Mouse (Mus musculus): ENCODE results near the gene Timm44. TPM values are rescaled to one million over a fixed set of nuclear protein-coding genes. Genes with fewer than 3 reads are reported as not detected.

Gene Timm44
- 77.2 TPM for total RNA-seq (2023)

DNA sequence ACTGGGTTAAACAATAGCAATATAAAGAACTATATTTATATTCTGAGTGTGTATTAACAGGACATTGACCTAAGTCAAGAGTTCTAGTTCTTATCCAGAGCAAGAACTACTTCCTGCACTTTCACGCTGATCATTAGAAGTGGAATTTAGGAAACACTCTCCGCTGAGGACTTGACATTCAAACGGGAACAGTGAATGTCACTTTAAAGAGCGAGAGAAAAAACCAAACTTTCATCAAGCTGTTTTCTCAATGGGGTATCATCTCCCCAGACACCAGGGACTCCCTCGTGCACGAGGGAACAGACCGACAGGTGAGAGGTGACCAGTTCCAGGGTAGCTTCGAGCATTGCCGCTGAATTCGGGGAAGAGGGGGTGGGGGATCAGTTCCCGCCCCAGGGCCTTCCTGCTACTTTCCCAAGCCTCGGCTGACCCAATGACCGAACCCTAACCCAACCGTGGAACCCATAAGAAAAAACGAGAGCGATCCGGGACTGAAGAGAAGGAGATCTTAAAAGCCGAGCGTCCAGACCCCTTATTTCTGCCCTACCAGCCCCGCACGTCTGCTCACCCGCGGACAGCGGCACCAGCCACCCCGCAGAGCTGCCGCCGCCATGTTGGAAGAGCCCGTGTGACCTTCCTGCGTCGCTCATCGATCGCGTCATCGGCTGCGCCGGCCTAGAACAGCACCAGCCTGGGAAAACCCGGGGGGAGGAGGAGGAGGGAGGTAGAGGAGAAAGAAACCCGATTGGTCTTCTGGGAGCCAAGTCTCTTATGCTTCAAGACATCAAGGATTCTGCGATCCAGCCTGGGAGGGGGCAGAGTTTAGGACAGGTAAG lies at the start of gene Timm44:
Gene Timm44 (minus strand): TSS at position 639 of the 836 bp plus-strand sequence.

GRCm38 (mm10) chr8:4324983-4325750 lies 49.5 kb upstream of the Timm44 start, which contains the start of the genes Ccl25 and Elavl1:
TSS of gene Ccl25 (plus strand) at chr8:4325210.
TSS of gene Elavl1 (minus strand) at chr8:4325413.

GRCm38 (mm10) chr8:4259125-4259804 lies 16.4 kb downstream of the Timm44 start, which contains the start of gene Ctxn1:
TSS of gene Ctxn1 (minus strand) at chr8:4259274.

GRCm38 (mm10) chr8:4252934-4253841 lies 22.5 kb downstream of the Timm44 start, which contains the start of gene Snapc2:
TSS of gene Snapc2 (plus strand) at chr8:4253080.

GRCm38 (mm10) chr8:4247951-4248540 lies 27.7 kb downstream of the Timm44 start, which contains the start of gene Tgfbr3l:
TSS of gene Tgfbr3l (plus strand) at chr8:4248214.

DNA sequence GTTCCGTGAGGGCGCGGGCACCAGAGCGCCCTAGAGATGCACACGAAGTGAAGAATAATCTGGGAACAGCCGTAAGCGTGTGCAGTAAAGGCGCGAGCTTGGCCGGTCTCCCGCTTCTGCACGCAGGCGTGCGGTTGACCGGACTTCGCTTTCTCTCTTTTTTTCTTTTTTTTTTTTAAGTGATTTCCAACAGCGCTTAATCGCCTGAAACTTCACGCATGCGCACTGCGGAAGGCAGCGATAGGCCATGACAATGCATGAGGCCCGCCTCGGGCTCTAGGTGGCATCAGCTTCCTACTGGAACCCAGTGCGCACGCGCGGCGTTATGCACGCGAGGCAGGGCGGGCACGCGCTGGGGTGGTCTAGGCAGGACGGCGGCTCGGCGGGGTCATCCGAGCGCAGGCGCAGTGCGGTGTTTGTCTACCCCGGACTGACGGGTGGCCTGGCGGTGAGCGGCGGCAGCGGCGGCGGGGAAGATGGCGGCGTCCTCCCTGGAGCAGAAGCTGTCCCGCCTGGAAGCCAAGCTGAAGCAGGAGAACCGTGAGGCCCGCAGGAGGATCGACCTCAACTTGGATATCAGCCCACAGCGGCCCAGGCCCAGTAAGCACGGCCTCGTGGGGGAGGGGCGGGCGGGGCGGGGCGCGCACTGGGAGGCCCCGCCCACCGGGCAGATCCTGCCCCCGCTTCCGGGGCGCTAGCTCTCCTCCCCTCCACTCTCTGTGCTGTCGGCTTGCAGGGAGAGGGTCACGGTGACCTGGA lies 37.1 kb downstream of the Timm44 start, which contains the start of the genes Map2k7 and Gm49320:
Gene Map2k7 (plus strand): TSS at position 307 of the 759 bp plus-strand sequence.
Gene Gm49320 (plus strand): TSS at position 432 of the 759 bp plus-strand sequence.

GRCm38 (mm10) chr8:4226739-4227347 lies 48.9 kb downstream of the Timm44 start, which contains the start of gene Lrrc8e:
TSS of gene Lrrc8e (plus strand) at chr8:4226827.

GRCm38 (mm10) chr8:4216791-4217621 lies 58.7 kb downstream of the Timm44 start, which contains the start of gene Prr36:
TSS of gene Prr36 (minus strand) at chr8:4217459.

Other genes with a start within 250 kb of the Timm44 start
- gene Cd209f, start 170.1 kb downstream of the Timm44 start, total RNA-seq (2023), result not detected
- gene Cd209g, start 141.8 kb downstream of the Timm44 start, total RNA-seq (2023), result not detected
- 16.6 TPM for gene Evi5l, start 109.3 kb downstream of the Timm44 start, total RNA-seq (2023)
- gene Prr36, start 58.5 kb downstream of the Timm44 start, total RNA-seq (2023), result 0.21 TPM
- not detected for gene Lrrc8e, start 49.1 kb downstream of the Timm44 start, total RNA-seq (2023)
- gene Map2k7, start 37.2 kb downstream of the Timm44 start, total RNA-seq (2023), result 149 TPM
- not detected for gene Gm49320, start 37.0 kb downstream of the Timm44 start, total RNA-seq (2023)
- 40.7 TPM for gene Tgfbr3l, start 27.7 kb downstream of the Timm44 start, total RNA-seq (2023)
- gene Snapc2, start 22.8 kb downstream of the Timm44 start, total RNA-seq (2023), result 14.4 TPM
- gene Ctxn1, start 16.6 kb downstream of the Timm44 start, total RNA-seq (2023), result 1.3 TPM
- 20.4 TPM for gene Ccl25, start 49.3 kb upstream of the Timm44 start, total RNA-seq (2023)
- gene Elavl1, start 49.5 kb upstream of the Timm44 start, total RNA-seq (2023), result 88.4 TPM
- gene Cers4, start 217.1 kb upstream of the Timm44 start, total RNA-seq (2023), result 41.4 TPM